ENCODE assay signal across 8 mouse cellular contexts in genomic region chr8:89043371-89043841, GRCm38 (mm10). TPM values are rescaled to one million over a fixed set of nuclear protein-coding genes. Genes with fewer than 3 reads are reported as not detected.
A peak's percentile ranks its signal among the peaks of the same experiment; 100 is the strongest.
DNase-seq lines count a peak whose midpoint lies in the region; ATAC-seq and TF ChIP-seq lines count a peak whose summit lies in the region.

No protein-coding gene starts in this region.

- under 1% methylated on average over 30 of the region's 32 CpGs for WGBS in intestine, embryonic 15.5 days
- 0% methylated on average over 19 of the region's 32 CpGs for WGBS in midbrain, postnatal 0 days

- intact Hi-C loops in left cerebral cortex, postnatal 10 days (cut with DNase I) = loop anchor here (5.0 to 10.0 kb wide), 3 partner anchors 264 to 744 kb away; no protein-coding TSS in a partner anchor

- H3K4me3 ChIP-seq in E14TG2a.4 (replicated peaks; ENCODE audit: low read length) = peak overlapping the region; percentile 92
- H3K4me3 ChIP-seq in intestine, embryonic 15.5 days (replicated peaks) = peak overlapping the region; percentile 52
- H3K4me3 ChIP-seq in midbrain, postnatal 0 days (ENCODE audit: low read depth, low read length) = peak overlapping the region; percentile 38

- ATAC-seq in frontal cortex, adult (ENCODE audit: low TSS enrichment) = peak; percentile 69
- peak; percentile 78 for ATAC-seq in intestine, embryonic 15.5 days
- peak; percentile 71 for ATAC-seq in midbrain, postnatal 0 days (ENCODE audit: low FRiP score)
- ATAC-seq in granulocyte monocyte progenitor cell, adult 5-6 weeks (replicated peaks; ENCODE audit: poor library complexity, severe bottlenecking) = no peak

- H3K4me2 ChIP-seq in intestine, embryonic 15.5 days (replicated peaks) = peak overlapping the region; percentile 93
- peak overlapping the region; percentile 64 for H3K4me2 ChIP-seq in midbrain, postnatal 0 days (ENCODE audit: low read depth, low read length, poor library complexity, severe bottlenecking)

- TF ChIP-seq CTCF in E14TG2a.4 (conservative IDR thresholded peaks at IDR 0.05; ENCODE audit: low read length) = no peak
- no peak for TF ChIP-seq CTCF in midbrain, postnatal 0 days (IDR thresholded peaks at IDR 0.05)

- H3K9me3 ChIP-seq in E14TG2a.4 (ENCODE audit: low read length) = no peaks in the 10 kb centered on the region
- H3K9me3 ChIP-seq in intestine, embryonic 15.5 days = no peaks in the 10 kb centered on the region
- no peaks in the 10 kb centered on the region for H3K9me3 ChIP-seq in midbrain, postnatal 0 days (ENCODE audit: low read length)

- no peaks in the 10 kb centered on the region for H3K27me3 ChIP-seq in E14TG2a.4 (ENCODE audit: insufficient read depth, low read length)
- H3K27me3 ChIP-seq in intestine, embryonic 15.5 days (replicated peaks) = peaks cover 80% of the 10 kb centered on the region
- peaks cover 27% of the 10 kb centered on the region for H3K27me3 ChIP-seq in midbrain, postnatal 0 days (ENCODE audit: insufficient read depth, low read length)

- peaks cover 27% of the 10 kb centered on the region for H3K36me3 ChIP-seq in E14TG2a.4 (ENCODE audit: insufficient read depth, low read length)
- no peaks in the 10 kb centered on the region for H3K36me3 ChIP-seq in intestine, embryonic 15.5 days
- no peaks in the 10 kb centered on the region for H3K36me3 ChIP-seq in midbrain, postnatal 0 days (ENCODE audit: insufficient read depth, low read length)

- DNase-seq in adrenal gland, postnatal 25 days = peak; percentile 34
- DNase-seq in left cerebral cortex, postnatal 10 days (ENCODE audit: extremely low spot score in 1 of 2, low spot score in 2 of 2) = peak; percentile 66 to 85
- DNase-seq in midbrain, postnatal 0 days (ENCODE audit: low spot score) = peak; percentile 47
- DNase-seq in spleen, adult 18-20 months = no peak

- H3K27ac ChIP-seq in intestine, embryonic 15.5 days = peak overlapping the region; percentile 68
- peak overlapping the region; percentile 43 for H3K27ac ChIP-seq in midbrain, postnatal 0 days (ENCODE audit: low read depth, low read length)

- peaks cover 67% of the 10 kb centered on the region for H3K4me1 ChIP-seq in E14TG2a.4 (replicated peaks; ENCODE audit: low read depth, low read length)
- peaks cover 44% of the 10 kb centered on the region for H3K4me1 ChIP-seq in intestine, embryonic 15.5 days (replicated peaks)
- H3K4me1 ChIP-seq in midbrain, postnatal 0 days (ENCODE audit: insufficient read depth, low read length) = peaks cover 3% of the 10 kb centered on the region; the same call in 1 of the 2 replicates

- peak overlapping the region; percentile 59; the same call in 1 of the 2 replicates for H3K9ac ChIP-seq in intestine, embryonic 15.5 days
- no peak overlapping the region; the same call in 1 of the 2 replicates for H3K9ac ChIP-seq in midbrain, postnatal 0 days (replicated peaks; ENCODE audit: low read length, poor library complexity, severe bottlenecking)

RNA-seq across cellular contexts. Expression of gene Sall1, which starts 0.6 kb away (rescaled TPM):
- not detected in 2 replicates for total RNA-seq in adrenal gland, postnatal 25 days (2021)
- polyA plus RNA-seq in intestine, embryonic 15.5 days (2015; fragmentation: Nextera tagmentation; extraction: Ambion mirVana) = 1.8 and 2.4 TPM in 2 replicates
- 10 to 100 TPM; 14.1 to 15.0 TPM for total RNA-seq in left cerebral cortex, postnatal 10 days (2021)
- total RNA-seq in midbrain, postnatal 0 days (2014; rRNA removed) = 8.2 and 8.7 TPM in 2 replicates
- polyA plus RNA-seq in midbrain, postnatal 0 days (2015; fragmentation: Nextera tagmentation; extraction: Ambion mirVana) = 3.1 and 3.8 TPM in 2 replicates
- total RNA-seq in granulocyte monocyte progenitor cell, adult 5-6 weeks (2014; fragmentation: Nextera tagmentation) = not detected in 2 replicates
- total RNA-seq in granulocyte monocyte progenitor cell, adult 5-6 weeks (2017) = not detected in 2 replicates

Comparison
In these comparisons a context has a peak if more than half of its experiments do, and no peak if none do; other contexts are left out.
1. H3K4me3 ChIP-seq: peak in every context shown above with its lines; median percentile 92 in E14TG2a.4; 52 in intestine, embryonic 15.5 days; 38 in midbrain, postnatal 0 days.
2. DNase-seq: peak in adrenal gland, postnatal 25 days (single experiment), left cerebral cortex, postnatal 10 days (2 of 2) and midbrain, postnatal 0 days (single experiment); none in spleen, adult 18-20 months (0 of 2).